Mouse (Mus musculus): ENCODE data around the gene Olfr603.
"Not testable (repeated sequence)": the region's sequence is repeated elsewhere in the genome, so short reads cannot be mapped to it uniquely, and the experiment has no call there.

Olfr603 gene

GRCm38 (mm10) chr7:103386077-103386476, at the start of gene Olfr603:
Gene Olfr603, minus strand, starts transcription at chr7:103386177.
- DNase-seq (ENCODE audit: low read depth), result no peak

GRCm38 (mm10) chr7:103414772-103415171, 28.8 kb upstream of the Olfr603 start, which contains the start of gene Usp17lc:
Gene Usp17lc, plus strand, starts transcription at chr7:103415072.
- DNase-seq (ENCODE audit: low read depth), result not testable (repeated sequence)

GRCm38 (mm10) chr7:103406521-103407055, 20.6 kb upstream of the Olfr603 start:
- not testable (repeated sequence) for DNase-seq (ENCODE audit: low read depth)

GRCm38 (mm10) chr7:103398981-103399380, 13.0 kb upstream of the Olfr603 start:
- DNase-seq (ENCODE audit: low read depth), result no peak

- no peak for DNase-seq (ENCODE audit: low read depth)
Observed at GRCm38 (mm10) chr7:103397758-103398157, 11.8 kb upstream of the Olfr603 start.

- DNase-seq (ENCODE audit: low read depth), result no peak
Observed at GRCm38 (mm10) chr7:103362555-103362954, 23.4 kb downstream of the Olfr603 start, which contains the start of gene Olfr601. Gene Olfr601, minus strand, starts transcription at chr7:103362655.

GRCm38 (mm10) chr7:103349569-103349968, 36.4 kb downstream of the Olfr603 start, which contains the start of gene Olfr600:
Gene Olfr600, minus strand, starts transcription at chr7:103349669.
- DNase-seq (ENCODE audit: low read depth), result no peak

- no peak for DNase-seq (ENCODE audit: low read depth)
Observed at GRCm38 (mm10) chr7:103335617-103336016, 50.4 kb downstream of the Olfr603 start, which contains the start of gene Olfr599. Gene Olfr599, plus strand, starts transcription at chr7:103335917.

Data from induced T-regulatory cell, adult 2 months (primary cell).